Comparison of ENCODE assay signal across 8 mouse cellular contexts in genomic region chrX:51205548-51206324, GRCm38 (mm10). TPM values are rescaled to one million over a fixed set of nuclear protein-coding genes. Genes with fewer than 3 reads are reported as not detected.
DNase-seq lines count a peak whose midpoint lies in the region; ATAC-seq lines count a peak whose summit lies in the region.

No protein-coding gene starts in this region.

- peak; percentile 81 for ATAC-seq in kidney, embryonic 14.5 days (ENCODE audit: low FRiP score, low TSS enrichment)
- no peak for ATAC-seq in frontal cortex, adult (ENCODE audit: low TSS enrichment)

- no peaks in the 10 kb centered on the region for H3K9me3 ChIP-seq in kidney, embryonic 14.5 days (ENCODE audit: control insufficient read depth, low read length)

- H3K36me3 ChIP-seq in kidney, embryonic 14.5 days (ENCODE audit: control insufficient read depth, insufficient read depth, low read length) = no peaks in the 10 kb centered on the region

- H3K27me3 ChIP-seq in kidney, embryonic 14.5 days (ENCODE audit: control insufficient read depth, insufficient read depth, low read length) = no peaks in the 10 kb centered on the region

- no peaks in the 10 kb centered on the region for H3K4me1 ChIP-seq in kidney, embryonic 14.5 days (ENCODE audit: control insufficient read depth, insufficient read depth, low read length)

- 29% methylated on average over 56 of the region's 79 CpGs for WGBS in kidney, embryonic 14.5 days

- peak overlapping the region; percentile 37; the same call in 1 of the 2 replicates for H3K27ac ChIP-seq in kidney, embryonic 14.5 days (ENCODE audit: low read depth, low read length)

- peak overlapping the region; percentile 48 for H3K4me3 ChIP-seq in kidney, embryonic 14.5 days (ENCODE audit: low read length)

- H3K4me2 ChIP-seq in kidney, embryonic 14.5 days (replicated peaks; ENCODE audit: low read depth, low read length) = peak overlapping the region; percentile 63

- DNase-seq in left cerebral cortex, postnatal 4 days = peak; percentile 24
- DNase-seq in left cerebral cortex, adult 8-10 months (ENCODE audit: low spot score in 2 of 2) = no peak
- peak; percentile 42 to 55 for DNase-seq in cerebellum, postnatal 10 days
- DNase-seq in gastrocnemius, postnatal 4 days (ENCODE audit: low spot score in 2 of 2) = peak; percentile 49 to 51
- DNase-seq in lung, postnatal 36 days = peak; percentile 37
- DNase-seq in retina, postnatal 7 days (ENCODE audit: low read depth, low spot score) = peak; percentile 16

- peak overlapping the region; percentile 65 for H3K9ac ChIP-seq in kidney, embryonic 14.5 days (ENCODE audit: low read depth, low read length)

- intact Hi-C loops in left cerebral cortex, postnatal 4 days (cut with DNase I) = no loop called here

RNA-seq across cellular contexts. Expression of gene Mbnl3, which starts 0.6 kb away (rescaled TPM):
- under 1 TPM; 0.44 to 0.48 TPM for total RNA-seq in left cerebral cortex, postnatal 4 days (2021)
- under 1 TPM in 2 of 4 experiments, not detected in 2; 0.18 to 0.38 TPM for total RNA-seq in left cerebral cortex, adult 8-10 months (2022)
- 1 to 10 TPM; 9.0 to 9.9 TPM for total RNA-seq in gastrocnemius, postnatal 4 days (2021)
- polyA plus RNA-seq in kidney, embryonic 14.5 days (2014; fragmentation: Nextera tagmentation; extraction: Ambion mirVana) = 10.1 and 12.9 TPM in 2 replicates

Comparison
In these comparisons a context has a peak if more than half of its experiments do, and no peak if none do; other contexts are left out.
1. DNase-seq: peak in left cerebral cortex, postnatal 4 days (single experiment), cerebellum, postnatal 10 days (2 of 2), gastrocnemius, postnatal 4 days (2 of 2), lung, postnatal 36 days (single experiment) and retina, postnatal 7 days (single experiment); none in left cerebral cortex, adult 8-10 months (0 of 2).
2. RNA of gene Mbnl3, which starts 0.6 kb away (total RNA-seq): 9.0 to 9.9 TPM in gastrocnemius, postnatal 4 days; 0.44 to 0.48 TPM in left cerebral cortex, postnatal 4 days and 0.18 to 0.38 TPM in left cerebral cortex, adult 8-10 months; every median in the first group is over 4 times any median in the second.